Mouse (Mus musculus): ENCODE data around the gene Fbxl20.
A peak's percentile ranks its signal among the peaks of the same experiment; 100 is the strongest.

Gene Fbxl20

GRCm38 (mm10) chr11:98047745-98048144 lies 102.5 kb downstream of the Fbxl20 start:
- DNase-seq = peak; percentile 61

DNA sequence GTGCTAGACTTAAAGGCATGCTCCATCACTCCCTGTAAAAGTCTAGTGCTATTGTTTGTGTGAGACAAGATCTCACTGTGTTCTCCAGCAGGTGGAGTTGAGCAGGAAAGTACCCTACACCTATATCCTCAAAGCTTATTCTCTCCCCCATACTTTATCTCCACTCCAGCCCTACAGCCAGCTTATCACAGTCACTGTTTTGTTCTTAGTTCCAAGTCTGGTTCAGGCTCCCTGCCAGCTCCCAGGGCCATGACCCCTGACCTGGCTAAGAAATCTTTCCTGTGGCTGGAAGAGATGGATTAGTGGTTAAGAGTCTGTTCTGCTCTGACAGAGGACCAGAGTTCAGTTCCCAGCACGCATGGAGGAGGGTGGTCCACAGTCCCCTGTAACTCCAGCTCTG lies 103.7 kb downstream of the Fbxl20 start:
- DNase-seq = no peak

GRCm38 (mm10) chr11:98045596-98045995 lies 104.6 kb downstream of the Fbxl20 start:
- no peak for DNase-seq

GRCm38 (mm10) chr11:98044074-98044473 lies 106.1 kb downstream of the Fbxl20 start:
- DNase-seq = no peak

- DNase-seq = no peak
These were observed 107.5 kb downstream of the Fbxl20 start for GRCm38 (mm10) chr11:98042741-98043140.

DNA sequence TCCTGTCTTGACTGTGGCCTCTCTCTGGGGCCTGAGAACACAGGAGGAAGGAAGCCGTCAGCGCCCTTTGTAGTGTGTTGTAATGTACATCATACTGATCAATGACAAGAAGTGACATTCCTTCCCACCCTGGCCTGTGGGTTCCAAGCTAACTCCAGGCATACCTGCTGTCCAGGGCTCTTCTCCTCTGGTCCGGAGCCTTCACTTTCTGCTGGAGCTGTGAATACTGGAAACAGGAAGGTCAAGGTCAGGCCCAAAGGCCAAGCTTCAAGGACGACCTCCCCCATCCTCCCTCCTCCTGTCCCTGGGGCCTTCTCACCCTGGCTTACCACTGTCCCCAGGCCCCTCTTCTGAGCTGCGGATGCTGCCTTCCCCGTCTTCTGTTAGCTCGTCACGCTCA lies 109.2 kb downstream of the Fbxl20 start:
- no peak for DNase-seq

- peak; percentile 59 for DNase-seq
These were observed 112.3 kb downstream of the Fbxl20 start for GRCm38 (mm10) chr11:98037871-98038270.

GRCm38 (mm10) chr11:98035977-98036377 lies 114.2 kb downstream of the Fbxl20 start:
- DNase-seq = peak; percentile 72

DNA sequence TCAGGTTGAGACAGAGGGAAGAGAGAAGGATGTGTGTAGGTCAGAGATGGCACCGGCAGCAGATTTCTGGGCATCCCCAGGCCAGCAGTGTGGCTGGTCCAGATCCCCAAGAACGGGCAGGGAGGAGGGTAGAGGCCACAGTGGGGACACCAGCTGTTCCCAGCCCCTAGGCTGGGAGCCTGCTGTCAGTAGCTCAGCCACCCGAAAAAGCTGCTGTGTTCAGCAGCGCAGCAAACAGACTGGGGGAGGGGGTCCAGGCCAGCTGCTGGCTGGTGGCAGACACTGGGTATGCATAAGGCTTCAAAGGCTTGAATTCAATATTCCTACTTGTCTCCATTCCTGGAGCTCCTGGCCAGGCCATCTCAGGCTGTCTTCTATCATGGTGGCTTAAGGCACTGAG lies 115.4 kb downstream of the Fbxl20 start:
- no peak for DNase-seq

DNA sequence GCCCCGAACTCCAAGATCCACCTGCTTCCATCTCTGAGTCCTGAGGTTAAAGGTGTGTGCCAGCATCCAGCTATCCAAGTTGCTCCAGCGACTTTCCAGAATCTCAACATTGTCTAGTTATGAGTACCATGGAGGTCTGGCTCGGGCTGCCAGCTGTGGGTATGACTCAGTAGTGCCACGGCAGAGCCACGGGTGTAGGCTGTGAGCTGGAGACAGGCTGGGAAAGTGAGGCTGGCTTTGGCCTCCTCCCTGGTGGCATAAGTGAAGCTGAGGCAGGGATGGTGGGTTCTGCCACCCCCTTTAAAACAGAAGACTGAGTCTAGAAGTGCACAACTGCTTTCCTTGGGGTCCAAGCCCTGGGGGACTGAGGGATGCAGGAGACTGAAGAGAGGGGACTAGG lies 116.1 kb downstream of the Fbxl20 start:
- no peak for DNase-seq
